8 mouse cellular contexts compared by ENCODE assay signal in genomic region chr13:24629073-24629621, GRCm38 (mm10). TPM values are rescaled to one million over a fixed set of nuclear protein-coding genes. Genes with fewer than 3 reads are reported as not detected.
DNase-seq lines count a peak whose midpoint lies in the region; ATAC-seq lines count a peak whose summit lies in the region.

No protein-coding gene starts in this region.

- ATAC-seq in hindbrain, embryonic 15.5 days (ENCODE audit: low FRiP score, low read depth) = peak; percentile 81

- H3K4me3 ChIP-seq in hindbrain, embryonic 15.5 days = no peak overlapping the region

- no peak overlapping the region for H3K4me2 ChIP-seq in hindbrain, embryonic 15.5 days

- no peak overlapping the region for H3K9ac ChIP-seq in hindbrain, embryonic 15.5 days

- H3K36me3 ChIP-seq in hindbrain, embryonic 15.5 days = no peaks in the 10 kb centered on the region

- peaks cover 34% of the 10 kb centered on the region for H3K4me1 ChIP-seq in hindbrain, embryonic 15.5 days (replicated peaks)

- 12% methylated on average over 6 of the region's 6 CpGs for WGBS in hindbrain, embryonic 15.5 days

- DNase-seq in testis, postnatal 14 days (ENCODE audit: low spot score) = peak; percentile 44
- no peak for DNase-seq in testis, postnatal 10 days (ENCODE audit: low spot score)
- peak; percentile 53 to 76 for DNase-seq in heart, adult 18-20 months
- peak; percentile 81 for DNase-seq in retina, postnatal 1 day
- no peak for DNase-seq in cerebellum, adult 18-20 months
- no peak for DNase-seq in kidney, adult 18-20 months
- no peak for DNase-seq in thymus, postnatal 36 days

- peak overlapping the region; percentile 70 for H3K27ac ChIP-seq in hindbrain, embryonic 15.5 days (replicated peaks)

- no peaks in the 10 kb centered on the region for H3K9me3 ChIP-seq in hindbrain, embryonic 15.5 days

- H3K27me3 ChIP-seq in hindbrain, embryonic 15.5 days = no peaks in the 10 kb centered on the region

RNA-seq across cellular contexts. Expression of gene Ripor2, which starts 47.2 kb away (rescaled TPM):
- 10 to 100 TPM in 1 of 2 experiments, 1 to 10 TPM in 1; 7.0 to 11.4 TPM for total RNA-seq in heart, adult 18-20 months (2021)
- polyA plus RNA-seq in hindbrain, embryonic 15.5 days (2015; fragmentation: Nextera tagmentation; extraction: Ambion mirVana) = 21.2 and 26.0 TPM in 2 replicates

Comparison
In these comparisons a context has a peak if more than half of its experiments do, and no peak if none do; other contexts are left out.
1. DNase-seq: peak in testis, postnatal 14 days (single experiment), heart, adult 18-20 months (2 of 2) and retina, postnatal 1 day (single experiment); none in testis, postnatal 10 days (single experiment), cerebellum, adult 18-20 months (0 of 2), kidney, adult 18-20 months (single experiment) and thymus, postnatal 36 days (0 of 2).